Mouse (Mus musculus) intestine, embryonic 16.5 days (tissue): ENCODE data around the gene Bag3. TPM values are rescaled to one million over a fixed set of nuclear protein-coding genes. Genes with fewer than 3 reads are reported as not detected.
"Not testable (repeated sequence)": the region's sequence is repeated elsewhere in the genome, so short reads cannot be mapped to it uniquely, and the experiment has no call there.

ENCODE experiments used
- ATAC-seq: fragments of 200-750 bp; cut with Nextera tagmentation; 2 replicates; pipeline ENCODE4 v1.8.0; 2017; ENCODE audit warnings: moderate TSS enrichment, moderate library complexity
- H3K27ac ChIP-seq: fragments of 300-500 bp; sonication (generic); 2 replicates; pipeline ENCODE4 v1.5.1; 2014; ENCODE audit warnings: mild to moderate bottlenecking, low read length
- H3K27me3 ChIP-seq: fragments of 300-500 bp; sonication (generic); replicated peaks from 2 replicates; pipeline ENCODE4 v1.6.1; 2014; ENCODE audit warnings: low read length, control low read depth, mixed read lengths; ENCODE audit not compliant: control insufficient read depth, insufficient read depth
- H3K36me3 ChIP-seq: fragments of 300-500 bp; sonication (generic); 2 replicates; pipeline ENCODE4 v1.6.1; 2014; ENCODE audit warnings: low read length, control low read depth; ENCODE audit not compliant: control insufficient read depth, insufficient read depth
- H3K4me1 ChIP-seq: fragments of 300-500 bp; sonication (generic); 2 replicates; pipeline ENCODE4 v1.6.1; 2014; ENCODE audit warnings: low read length, control low read depth, mixed read lengths; ENCODE audit not compliant: control insufficient read depth, insufficient read depth
- H3K4me2 ChIP-seq: fragments of 300-500 bp; sonication (generic); 2 replicates; pipeline ENCODE4 v1.6.1; 2014; ENCODE audit warnings: low read depth, low read length, control low read depth
- H3K4me3 ChIP-seq: fragments of 300-500 bp; sonication (generic); 2 replicates; pipeline ENCODE4 v1.5.1; 2014; ENCODE audit warnings: mild to moderate bottlenecking, low read length
- H3K9ac ChIP-seq: fragments of 300-500 bp; sonication (generic); 2 replicates; pipeline ENCODE4 v1.6.1; 2014; ENCODE audit warnings: low read depth, low read length
- H3K9me3 ChIP-seq: fragments of 300-500 bp; sonication (generic); 2 replicates; pipeline ENCODE4 v1.6.1; 2016; ENCODE audit warnings: low read length, control low read depth; ENCODE audit not compliant: control insufficient read depth
- WGBS: fragments of 180-500 bp; shearing (Covaris S2); extraction: QIAGEN DNeasy Blood & Tissue Kit; methylation state at CpG from one replicate; pipeline ENCODE4 v1.1.7; 2014; 5-methylcytosine and 5-hydroxymethylcytosine counted together
- polyA plus RNA-seq: library from polyadenylated mRNA; unstranded; fragments of >200 nt; fragmentation: Nextera tagmentation; extraction: Ambion mirVana; gene quantifications from 2 replicates; pipeline ENCODE4 v1.2.1, GENCODE M21; 2015

The Bag3 gene
- polyA plus RNA-seq, 1 experiment from 2014 or later: 11.3 TPM

GRCm38 (mm10) chr7:128553105-128553705 is 29.8 kb downstream of the Bag3 start:
- Histone ChIP-seq H3K36me3 (no peaks in the 10 kb centered on the region), H3K4me2 (no peak overlapping the region), H3K27me3 (no peaks in the 10 kb centered on the region), H3K9ac (no peak overlapping the region), H3K9me3 (no peaks in the 10 kb centered on the region), H3K4me1 (peaks cover 2% of the 10 kb centered on the region), H3K4me3 (no peak overlapping the region), H3K27ac (no peak overlapping the region)
- 32% methylated on average over 3 of the region's 3 CpGs for WGBS
- ATAC-seq: no peak

DNA sequence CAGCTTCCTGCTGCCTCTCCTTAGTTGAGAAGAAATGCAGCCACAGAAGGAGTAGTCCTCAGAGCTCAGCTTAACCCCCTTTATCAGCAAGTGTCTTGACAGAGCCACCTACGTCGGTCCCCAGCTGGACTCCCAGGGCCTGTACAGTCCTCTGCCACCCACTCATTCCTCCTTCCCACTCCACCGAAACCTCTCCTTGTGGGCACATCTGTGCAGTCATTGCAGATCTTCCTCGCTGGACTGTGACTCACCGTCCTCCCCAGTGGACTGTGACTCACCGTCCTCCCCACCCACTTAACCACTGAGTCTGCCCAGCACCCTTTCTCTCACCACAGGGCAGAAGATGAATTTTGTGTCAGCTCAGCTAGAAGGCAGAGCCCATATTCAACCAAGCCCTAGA is 31.1 kb downstream of the Bag3 start:
- ATAC-seq: no peak
- Histone ChIP-seq H3K4me1 (peaks cover 2% of the 10 kb centered on the region; the same call in 1 of the 2 replicates), H3K9me3 (no peaks in the 10 kb centered on the region), H3K27me3 (no peaks in the 10 kb centered on the region), H3K4me2 (no peak overlapping the region), H3K36me3 (no peaks in the 10 kb centered on the region), H3K4me3 (no peak overlapping the region), H3K27ac (no peak overlapping the region), H3K9ac (no peak overlapping the region)
- 76% methylated on average over 6 of the region's 6 CpGs for WGBS

DNA sequence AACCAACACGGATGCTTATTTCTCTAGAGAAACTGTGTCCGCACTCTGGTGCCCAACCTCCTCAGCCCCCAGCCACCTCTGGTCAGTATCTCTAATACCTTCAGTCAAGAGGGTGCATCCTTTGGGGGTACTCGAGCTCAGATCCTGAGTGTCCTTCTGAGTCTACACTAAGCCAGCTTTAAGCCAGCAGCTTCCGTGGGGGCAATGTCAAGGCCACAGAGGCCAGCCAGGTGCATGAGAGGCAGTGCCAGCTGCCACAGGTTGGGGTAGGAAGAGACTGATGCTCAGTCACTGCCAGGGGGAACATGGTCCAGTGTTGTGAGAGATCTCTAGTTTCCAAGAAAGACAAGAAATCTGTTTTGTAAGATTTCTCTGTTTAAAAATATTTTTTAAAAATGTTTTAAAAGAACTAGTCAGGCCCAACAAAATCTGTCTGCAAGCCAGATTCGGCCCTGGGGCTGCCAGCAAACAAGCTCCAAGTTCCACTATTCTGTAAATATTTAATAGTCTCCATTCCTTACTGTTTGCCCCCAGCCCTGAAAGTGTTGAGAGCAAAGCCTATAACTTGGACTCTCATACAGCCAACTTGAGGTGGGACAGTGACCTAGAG is 31.8 kb downstream of the Bag3 start:
- no peaks in the 10 kb centered on the region for H3K36me3 ChIP-seq

GRCm38 (mm10) chr7:128556923-128557430 is 33.6 kb downstream of the Bag3 start:
- 90% methylated on average over 1 of the region's 1 CpGs for WGBS
- no peak overlapping the region for H3K27ac ChIP-seq
- ATAC-seq: no peak
- no peaks in the 10 kb centered on the region for H3K9me3 ChIP-seq
- no peaks in the 10 kb centered on the region for H3K27me3 ChIP-seq
- no peak overlapping the region for H3K9ac ChIP-seq
- H3K4me1 ChIP-seq: no peaks in the 10 kb centered on the region
- H3K4me2 ChIP-seq: no peak overlapping the region
- H3K36me3 ChIP-seq: no peaks in the 10 kb centered on the region
- no peak overlapping the region for H3K4me3 ChIP-seq

More for the DNA sequence above, 31.8 kb downstream of the Bag3 start:
- no peak overlapping the region for H3K27ac ChIP-seq
- no peak overlapping the region for H3K4me3 ChIP-seq
- ATAC-seq: no peak
- H3K9ac ChIP-seq: no peak overlapping the region
- H3K27me3 ChIP-seq: no peaks in the 10 kb centered on the region
- H3K4me1 ChIP-seq: no peaks in the 10 kb centered on the region; the same call in 1 of the 2 replicates
- no peak overlapping the region for H3K4me2 ChIP-seq
- 80% methylated on average over 5 of the region's 5 CpGs for WGBS
- H3K9me3 ChIP-seq: no peaks in the 10 kb centered on the region

DNA sequence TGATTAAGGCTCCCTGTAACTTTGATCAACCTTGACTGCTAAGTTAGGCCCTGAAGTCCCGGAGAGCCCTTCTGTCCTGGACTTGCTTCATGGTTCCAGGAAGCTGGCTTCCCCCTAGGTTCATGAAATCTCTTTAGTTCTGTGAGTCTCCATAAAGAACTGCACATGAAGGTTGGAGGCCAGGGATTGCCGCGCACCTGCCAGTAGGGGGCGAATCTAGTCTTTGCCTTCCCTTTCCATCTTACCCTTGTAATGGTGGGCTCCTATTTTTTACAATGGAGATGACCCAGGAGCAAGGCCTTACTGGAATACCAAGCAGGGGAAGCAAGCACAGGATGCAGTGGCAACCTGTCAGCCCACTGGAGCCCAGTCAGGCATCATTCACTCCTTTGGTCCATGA is 40.0 kb downstream of the Bag3 start:
- Histone ChIP-seq H3K4me2 (no peak overlapping the region), H3K27me3 (no peaks in the 10 kb centered on the region), H3K4me1 (no peaks in the 10 kb centered on the region), H3K9ac (no peak overlapping the region), H3K27ac (no peak overlapping the region), H3K9me3 (no peaks in the 10 kb centered on the region), H3K36me3 (no peaks in the 10 kb centered on the region), H3K4me3 (no peak overlapping the region)
- ATAC-seq: no peak
- 44% methylated on average over 4 of the region's 4 CpGs for WGBS

DNA sequence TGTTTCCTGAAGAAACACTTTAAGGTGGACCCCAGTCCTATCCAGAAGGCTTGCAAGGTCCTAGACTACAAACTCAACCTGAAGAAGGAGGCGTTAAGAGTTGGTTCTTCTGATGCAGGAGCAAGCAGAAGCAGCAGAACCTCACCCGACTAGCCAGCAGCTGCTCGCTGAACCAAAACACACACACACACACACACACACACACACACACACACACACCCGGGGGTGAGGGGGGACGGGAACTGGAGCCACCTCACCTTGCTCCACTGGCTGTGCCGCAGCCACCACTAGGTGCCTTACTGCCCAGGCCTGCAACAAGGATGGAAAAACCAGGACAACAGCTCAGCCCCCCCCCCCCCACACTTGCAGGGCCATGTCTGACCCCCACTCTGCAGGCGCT is 42.9 kb downstream of the Bag3 start:
- WGBS: 66% methylated on average over 7 of the region's 7 CpGs
- ATAC-seq: no peak

DNA sequence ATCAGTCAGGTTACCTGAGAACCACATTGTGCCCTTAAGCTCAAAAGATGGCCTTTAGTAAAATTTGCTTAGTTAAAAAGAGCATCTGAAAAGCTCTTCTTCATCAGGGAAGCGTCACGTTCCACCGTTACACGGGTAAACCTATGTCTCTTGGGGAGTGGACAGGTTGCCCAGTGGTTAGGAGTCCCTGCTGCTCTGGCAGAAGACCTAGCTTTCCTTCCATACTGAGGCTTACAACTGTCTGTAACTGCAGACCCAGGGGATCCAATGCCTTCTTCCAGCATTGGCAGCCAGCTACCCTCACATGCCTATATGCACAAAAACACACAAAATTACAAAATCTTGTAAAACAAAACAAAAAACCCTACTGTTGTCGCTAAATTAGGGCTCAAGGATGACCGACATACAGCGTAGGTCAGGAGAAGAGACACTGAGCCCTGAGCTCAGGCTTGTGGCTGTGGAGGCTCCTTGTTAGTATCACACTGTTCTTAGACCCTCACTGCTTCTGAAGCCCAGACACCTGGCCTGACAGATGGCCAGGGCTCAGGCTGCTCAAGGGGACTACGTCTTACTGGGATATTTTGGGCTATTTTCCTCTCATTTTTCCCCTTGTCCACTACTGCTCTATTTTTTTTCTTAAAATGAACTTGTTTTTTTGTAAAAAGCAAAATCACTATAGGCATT is 44.3 kb downstream of the Bag3 start:
- no peaks in the 10 kb centered on the region for H3K36me3 ChIP-seq
- H3K27me3 ChIP-seq: no peaks in the 10 kb centered on the region
- WGBS: 82% methylated on average over 8 of the region's 8 CpGs
- no peak overlapping the region for H3K4me3 ChIP-seq
- no peak for ATAC-seq
- H3K4me2 ChIP-seq: no peak overlapping the region
- no peaks in the 10 kb centered on the region for H3K9me3 ChIP-seq
- H3K27ac ChIP-seq: no peak overlapping the region
- H3K4me1 ChIP-seq: no peaks in the 10 kb centered on the region
- H3K9ac ChIP-seq: no peak overlapping the region

More for the DNA sequence above, 42.9 kb downstream of the Bag3 start:
- Histone ChIP-seq H3K9ac (no peak overlapping the region), H3K27ac (no peak overlapping the region), H3K36me3 (no peaks in the 10 kb centered on the region), H3K4me3 (no peak overlapping the region), H3K4me2 (no peak overlapping the region), H3K27me3 (no peaks in the 10 kb centered on the region), H3K4me1 (no peaks in the 10 kb centered on the region), H3K9me3 (no peaks in the 10 kb centered on the region)

- not testable (repeated sequence) for H3K4me2 ChIP-seq, H3K27ac ChIP-seq, H3K9me3 ChIP-seq, H3K4me1 ChIP-seq, H3K4me3 ChIP-seq, H3K36me3 ChIP-seq, H3K9ac ChIP-seq, H3K27me3 ChIP-seq, ATAC-seq
- 83% methylated on average over 2 of the region's 2 CpGs for WGBS
Observed at GRCm38 (mm10) chr7:128569429-128569828, 46.0 kb downstream of the Bag3 start.

DNA sequence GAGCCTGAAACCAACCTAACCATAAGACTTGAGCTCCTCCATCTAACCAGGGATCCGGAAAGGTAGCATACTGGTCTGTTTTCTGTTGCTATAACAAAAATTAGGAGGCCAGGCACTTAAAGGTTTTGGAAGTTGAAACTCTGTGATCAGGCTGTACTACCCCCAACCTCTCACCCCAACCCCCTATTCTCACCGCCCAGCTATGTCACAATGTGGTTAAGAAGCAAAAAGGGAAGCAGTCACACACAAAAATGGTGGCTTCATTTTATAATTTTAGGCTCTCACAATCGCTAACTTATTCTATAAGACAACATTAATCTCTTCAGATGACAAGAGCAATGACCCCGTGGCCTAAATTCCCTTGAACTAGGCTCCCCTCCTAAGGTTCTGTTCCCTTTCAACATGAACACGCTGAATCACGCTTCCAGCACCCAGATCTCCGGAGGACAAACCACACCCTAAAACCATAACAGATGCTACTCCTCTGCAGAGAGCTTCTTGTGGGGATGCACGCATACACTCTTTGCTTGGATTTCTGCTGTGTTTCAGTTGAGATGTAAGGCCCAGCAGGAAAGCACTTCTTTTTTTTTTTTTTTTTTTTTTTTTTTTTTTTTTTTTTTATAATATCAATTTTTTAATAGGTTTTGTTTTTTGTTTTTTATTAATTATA is 46.7 kb downstream of the Bag3 start:
- H3K9me3 ChIP-seq: no peaks in the 10 kb centered on the region
- no peaks in the 10 kb centered on the region for H3K4me1 ChIP-seq
- H3K4me3 ChIP-seq: no peak overlapping the region
- H3K36me3 ChIP-seq: no peaks in the 10 kb centered on the region
- no peaks in the 10 kb centered on the region for H3K27me3 ChIP-seq
- no peak overlapping the region for H3K27ac ChIP-seq
- no peak for ATAC-seq
- H3K9ac ChIP-seq: no peak overlapping the region
- H3K4me2 ChIP-seq: no peak overlapping the region
- 83% methylated on average over 8 of the region's 8 CpGs for WGBS
